Mouse (Mus musculus) bone marrow, adult 2 months (tissue): ENCODE results near the gene Ipcef1.

ENCODE experiments used
- CTCF ChIP-seq: fragments of 200-500 bp; IDR thresholded peaks from 2 replicates; pipeline ENCODE4 v1.5.1; 2011; ENCODE audit warnings: low read length, control low read depth; ENCODE audit not compliant: control insufficient read depth, insufficient read depth
- POLR2A ChIP-seq: fragments of 200-500 bp; IDR thresholded peaks from 2 replicates; pipeline ENCODE4 v1.6.1; 2011; ENCODE audit warnings: low read depth, mild to moderate bottlenecking, control low read depth, low read length, borderline replicate concordance; ENCODE audit not compliant: control insufficient read depth

DNA sequence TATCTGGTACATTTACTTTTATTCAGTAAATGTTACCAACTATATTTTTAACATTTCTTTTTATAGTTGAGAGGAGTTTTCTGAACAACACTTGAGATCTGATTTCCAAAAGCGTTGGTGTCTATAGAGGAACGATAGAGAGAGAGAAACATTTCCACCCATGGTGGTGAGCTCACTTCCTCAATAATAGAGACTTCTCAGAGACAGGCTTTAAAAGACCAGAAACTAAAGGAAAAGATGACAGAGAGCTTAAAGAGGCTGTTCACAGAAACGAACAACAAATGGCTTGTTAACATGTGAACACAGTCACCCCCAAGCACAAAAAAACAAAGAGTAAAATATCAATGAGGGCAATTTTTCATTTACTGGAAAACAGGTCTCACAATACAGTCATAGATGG, 2.4 kb downstream of the Ipcef1 start:
- TF ChIP-seq CTCF (no peak), POLR2A (no peak)
